Mouse (Mus musculus) retina, embryonic 14.5 days (tissue): ENCODE results near the gene Mageh1.
"Not testable (repeated sequence)": the region's sequence is repeated elsewhere in the genome, so short reads cannot be mapped to it uniquely, and the experiment has no call there.

Source experiments
- DNase-seq: peaks from one replicate; pipeline ENCODE4 v3.0.0-alpha.2; 2015; ENCODE audit warnings: low spot score

Gene Mageh1

GRCm38 (mm10) chrX:153037087-153037971 lies at the start of gene Mageh1:
Mageh1 (minus strand) TSS chrX:153037575.
- DNase-seq = peak; percentile 81

GRCm38 (mm10) chrX:153037972-153038744 lies 783 bp upstream of the Mageh1 start:
- DNase-seq = not testable (repeated sequence)

- not testable (repeated sequence) for DNase-seq
Measured at GRCm38 (mm10) chrX:153031547-153031946, 5.8 kb downstream of the Mageh1 start.

- not testable (repeated sequence) for DNase-seq
Measured at GRCm38 (mm10) chrX:153025709-153026108, 11.7 kb downstream of the Mageh1 start.

- not testable (repeated sequence) for DNase-seq
Measured at GRCm38 (mm10) chrX:153025255-153025654, 12.1 kb downstream of the Mageh1 start.

GRCm38 (mm10) chrX:153007685-153008047 lies 29.7 kb downstream of the Mageh1 start:
- DNase-seq = no peak

GRCm38 (mm10) chrX:153007021-153007684 lies 30.2 kb downstream of the Mageh1 start:
- DNase-seq = peak; percentile 58

GRCm38 (mm10) chrX:153006387-153006841 lies 31.0 kb downstream of the Mageh1 start, which contains the start of gene Usp51:
Usp51 (plus strand) TSS chrX:153006469.
- DNase-seq = peak; percentile 62

- not testable (repeated sequence) for DNase-seq
Measured at GRCm38 (mm10) chrX:152996105-152996504, 41.3 kb downstream of the Mageh1 start.

- not testable (repeated sequence) for DNase-seq
Measured at GRCm38 (mm10) chrX:152989852-152990251, 47.5 kb downstream of the Mageh1 start.
